Mouse (Mus musculus) G1E (cell line): ENCODE data around the gene Adam15. TPM values are rescaled to one million over a fixed set of nuclear protein-coding genes. Genes with fewer than 3 reads are reported as not detected.
A peak's percentile ranks its signal among the peaks of the same experiment; 100 is the strongest.

ENCODE experiments used
- ATAC-seq: 2 replicates; pipeline ENCODE4 v1.8.0; 2016; ENCODE audit warnings: mild to moderate bottlenecking; ENCODE audit not compliant: insufficient number of reproducible peaks, poor library complexity, low FRiP score, severe bottlenecking; ENCODE audit errors: extremely low read depth
- DNase-seq: peaks from one replicate; pipeline ENCODE4 v3.0.0; 2012; ENCODE audit warnings: low spot score
- H3K27me3 ChIP-seq: 2 replicates; pipeline ENCODE4 v1.6.1; 2012; ENCODE audit warnings: mild to moderate bottlenecking, low read length, inconsistent platforms; ENCODE audit not compliant: insufficient read depth
- H3K36me3 ChIP-seq: replicated peaks from 2 replicates; pipeline ENCODE3; 2012; ENCODE audit warnings: mild to moderate bottlenecking, inconsistent platforms
- H3K4me1 ChIP-seq: 2 replicates; pipeline ENCODE4 v1.6.1; 2012; ENCODE audit warnings: low read depth, low read length, inconsistent platforms, mixed read lengths; ENCODE audit not compliant: insufficient read depth
- H3K4me3 ChIP-seq: 2 replicates; pipeline ENCODE4 v1.5.1; 2012; ENCODE audit warnings: low read depth, mild to moderate bottlenecking, inconsistent platforms, low read length, moderate library complexity, mixed read lengths
- H3K9me3 ChIP-seq: replicated peaks from 2 replicates; pipeline ENCODE4 v1.6.1; 2012; ENCODE audit warnings: inconsistent platforms
- CTCF ChIP-seq: IDR thresholded peaks from 2 replicates; pipeline ENCODE4 v1.5.1; 2012; ENCODE audit warnings: low read depth, low read length, inconsistent platforms, mixed read lengths
- GATA1 ChIP-seq: IDR thresholded peaks from 2 replicates; pipeline ENCODE4 v1.6.1; 2012; ENCODE audit warnings: borderline replicate concordance, low read length, inconsistent platforms, mixed read lengths
- GATA2 ChIP-seq: IDR thresholded peaks from 2 replicates; pipeline ENCODE4 v1.6.1; 2012; ENCODE audit warnings: low read depth, low read length, inconsistent platforms, borderline replicate concordance
- POLR2AphosphoS5 ChIP-seq: IDR thresholded peaks from 2 replicates; pipeline ENCODE4 v1.6.1; 2012; ENCODE audit warnings: low read depth, low read length, inconsistent platforms; ENCODE audit not compliant: insufficient replicate concordance
- TAL1 ChIP-seq: conservative IDR thresholded peaks from 2 replicates; pipeline ENCODE4 v1.6.1; 2012; ENCODE audit warnings: low read depth, low read length, inconsistent platforms, mixed read lengths
- polyA plus RNA-seq: library from polyadenylated mRNA; stranded (reverse); fragments of >175 nt; gene quantifications from 2 replicates; pipeline ENCODE4 v1.2.3, GENCODE M21; 2012
- total RNA-seq, 2 experiments: library from RNA; stranded (forward) in 1 of 2; stranded (reverse) in 1 of 2; fragments of 200-1000 nt in 1 of 2; fragments of >200 nt in 1 of 2; fragmentation: Nextera tagmentation in 1 of 2; gene quantifications; 2 replicates each; pipeline ENCODE4 v1.2.3; 2014 to 2017

Adam15 gene
- total and polyA plus RNA-seq, 3 experiments = 0.05 to 1.4 TPM; not detected in 1

DNA sequence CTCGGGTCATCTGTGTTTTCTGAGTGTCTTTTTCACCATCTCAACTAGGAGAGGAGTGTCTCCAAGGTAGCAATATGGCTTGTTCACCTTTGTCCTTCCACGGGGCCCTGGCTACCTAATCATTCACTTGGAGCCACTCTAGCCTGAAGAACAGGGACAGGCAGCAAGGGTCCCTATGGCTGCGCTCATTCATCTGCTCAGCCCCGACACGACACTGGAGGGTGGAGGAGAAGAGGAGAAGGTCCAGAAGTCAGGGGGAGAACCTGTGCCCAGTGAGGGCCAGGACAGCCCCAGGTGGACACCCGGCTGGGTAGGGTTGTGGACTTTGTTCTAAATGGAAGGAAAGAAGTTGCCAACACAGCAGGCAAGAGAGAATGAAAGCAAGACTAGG, 5.7 kb upstream of the Adam15 start:
- Histone ChIP-seq H3K27me3 (peaks cover 69% of the 10 kb centered on the region), H3K9me3 (no peaks in the 10 kb centered on the region), H3K4me3 (no peak overlapping the region), H3K4me1 (peaks cover 14% of the 10 kb centered on the region), H3K36me3 (no peaks in the 10 kb centered on the region)
- DNase-seq = no peak
- no peak for ATAC-seq
- no peak for TF ChIP-seq GATA1
- TF ChIP-seq POLR2AphosphoS5 = no peak
- TF ChIP-seq TAL1 = no peak
- TF ChIP-seq CTCF = no peak
- no peak for TF ChIP-seq GATA2

DNA sequence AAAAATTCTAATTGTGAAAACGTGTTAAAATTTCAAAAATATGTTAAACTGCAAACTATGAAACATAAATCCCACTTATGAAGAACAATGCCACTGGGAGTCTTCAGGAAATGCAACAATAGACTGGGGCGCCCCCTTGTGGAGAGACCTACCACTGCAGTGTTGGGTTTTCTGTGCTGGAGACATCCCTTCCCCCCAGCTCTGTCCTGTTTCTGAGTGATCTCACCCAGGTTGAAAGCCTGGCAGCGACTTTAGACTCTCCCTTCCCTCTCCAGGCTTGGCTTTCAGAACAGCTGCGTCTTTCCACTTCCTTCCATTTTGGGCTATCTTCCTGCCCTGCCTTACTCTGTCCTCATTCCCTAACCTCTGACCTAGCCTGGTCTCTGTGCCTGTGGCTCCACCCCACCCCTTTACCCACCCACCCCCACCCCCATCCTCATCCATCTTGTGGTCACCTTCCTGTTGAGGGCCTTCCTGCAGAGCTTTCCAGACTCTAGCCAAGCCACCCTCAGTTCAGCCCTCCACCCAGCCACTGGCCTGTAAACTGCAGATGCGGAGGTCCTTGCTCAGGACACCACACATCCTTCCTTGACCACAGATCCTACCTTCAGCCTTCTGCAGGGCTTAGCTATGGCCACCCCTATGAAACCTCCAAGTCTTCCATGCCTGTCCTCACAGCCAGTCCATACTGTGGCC, 5.2 kb upstream of the Adam15 start:
- Histone ChIP-seq H3K4me3 (no peak overlapping the region), H3K36me3 (no peaks in the 10 kb centered on the region), H3K9me3 (no peaks in the 10 kb centered on the region), H3K27me3 (peaks cover 70% of the 10 kb centered on the region), H3K4me1 (peaks cover 17% of the 10 kb centered on the region)
- peak; percentile 57 for DNase-seq
- no peak for ATAC-seq
- TF ChIP-seq CTCF = peak; percentile 91
- no peak for TF ChIP-seq GATA2
- TF ChIP-seq GATA1 = no peak
- no peak for TF ChIP-seq POLR2AphosphoS5

DNA sequence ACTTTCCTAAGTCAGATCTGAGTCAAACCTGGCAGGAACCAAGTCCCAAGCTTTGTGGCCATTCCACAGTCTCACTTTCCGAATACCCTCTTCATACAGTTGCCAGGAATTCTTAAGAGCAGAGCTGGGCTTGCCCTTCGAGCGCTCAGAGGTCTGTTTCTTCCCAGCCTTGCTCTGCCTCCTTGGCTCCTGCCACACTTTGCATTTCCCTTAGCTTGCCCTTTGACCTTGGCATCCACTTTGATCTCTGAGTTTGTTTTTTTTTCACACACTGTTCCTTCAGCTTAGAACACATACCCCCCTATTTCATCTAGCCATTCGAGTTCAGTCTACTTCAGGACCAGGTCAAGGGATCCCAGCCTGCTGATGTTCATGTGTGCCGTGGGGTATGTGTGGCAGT, 1.5 kb upstream of the Adam15 start:
- Histone ChIP-seq H3K9me3 (no peaks in the 10 kb centered on the region), H3K4me1 (peaks cover 19% of the 10 kb centered on the region), H3K36me3 (no peaks in the 10 kb centered on the region), H3K27me3 (peaks cover 76% of the 10 kb centered on the region), H3K4me3 (no peak overlapping the region)
- ATAC-seq (no peak), DNase-seq (no peak)
- TF ChIP-seq GATA1 = no peak

DNA sequence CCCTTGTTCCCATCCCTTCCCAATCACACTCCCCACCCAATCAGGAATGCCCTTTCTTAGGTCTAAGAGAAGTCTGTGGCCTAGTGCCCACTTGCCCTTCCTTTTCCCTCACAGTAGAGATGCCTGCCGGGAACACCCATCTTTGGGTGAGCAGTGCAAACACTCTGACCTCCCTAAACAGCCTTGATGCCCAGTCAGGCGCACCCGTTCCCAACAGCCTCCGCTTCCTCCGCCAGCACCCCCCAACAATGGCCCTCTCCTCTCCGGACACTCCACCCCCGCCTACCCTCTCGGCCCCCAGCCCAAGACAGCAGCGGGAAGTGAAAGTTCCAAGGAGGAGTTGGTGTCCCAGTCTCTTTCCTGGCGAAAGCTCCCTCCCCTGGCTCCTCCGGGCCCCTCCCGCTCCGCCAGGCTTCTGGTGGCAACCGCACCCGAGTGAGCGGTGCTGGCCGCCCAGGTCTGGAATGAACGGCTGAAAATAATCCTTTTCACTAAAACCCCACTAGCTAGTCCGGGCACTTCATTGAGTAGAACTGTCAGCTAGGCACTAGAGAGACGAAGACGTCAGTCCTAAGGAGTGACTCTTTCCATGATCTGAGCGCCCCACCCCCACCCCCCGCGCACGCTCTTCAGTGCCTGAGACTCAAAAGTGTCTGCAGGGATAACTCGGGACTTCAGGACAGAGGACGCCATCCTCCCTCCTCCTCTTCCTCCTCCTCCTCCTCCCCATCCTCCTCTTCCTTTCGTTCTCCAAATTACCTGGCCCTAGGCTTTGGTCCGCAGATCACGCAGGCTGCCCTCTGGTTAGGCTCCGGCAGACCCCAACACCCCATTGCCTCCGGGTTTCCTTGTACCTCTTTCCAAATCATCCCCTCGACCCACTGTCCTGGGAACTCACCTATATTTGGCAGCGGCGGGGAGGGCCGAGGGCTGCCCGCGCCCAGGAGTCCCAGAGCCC, 606 bp downstream of the Adam15 start:
- Histone ChIP-seq H3K4me1 (peaks cover 15% of the 10 kb centered on the region), H3K9me3 (no peaks in the 10 kb centered on the region), H3K36me3 (no peaks in the 10 kb centered on the region), H3K27me3 (peaks cover 79% of the 10 kb centered on the region), H3K4me3 (peak overlapping the region; percentile 31; the same call in 1 of the 2 replicates)
- TF ChIP-seq GATA2 (no peak), TAL1 (no peak), GATA1 (no peak), CTCF (no peak), POLR2AphosphoS5 (no peak)
- DNase-seq (no peak), ATAC-seq (no peak)

DNA sequence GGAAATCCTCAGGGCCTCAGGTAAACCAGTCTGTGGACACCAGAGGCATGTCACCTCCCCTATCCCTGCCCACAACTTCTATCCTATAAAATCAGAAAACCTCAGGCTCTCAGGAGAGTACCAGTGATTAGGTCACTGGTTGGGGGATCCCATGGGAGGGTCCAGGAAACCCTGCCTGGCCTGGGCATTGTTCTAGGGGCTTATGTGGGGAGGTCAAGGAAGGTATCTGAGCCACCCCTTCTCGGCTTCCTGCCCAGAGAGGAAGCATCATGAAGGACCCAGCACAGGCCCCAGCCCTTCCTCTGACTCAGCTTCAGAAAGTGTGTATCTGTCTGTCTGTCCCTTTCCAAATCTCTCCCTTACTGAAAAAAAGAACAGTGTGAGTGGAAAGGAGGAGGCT, 1.9 kb downstream of the Adam15 start:
- Histone ChIP-seq H3K27me3 (peaks cover 80% of the 10 kb centered on the region), H3K9me3 (no peaks in the 10 kb centered on the region), H3K4me1 (peaks cover 13% of the 10 kb centered on the region), H3K36me3 (no peaks in the 10 kb centered on the region), H3K4me3 (no peak overlapping the region)
- ATAC-seq (no peak), DNase-seq (no peak)
- TF ChIP-seq GATA2 (no peak), CTCF (no peak), TAL1 (no peak), POLR2AphosphoS5 (no peak), GATA1 (no peak)

DNA sequence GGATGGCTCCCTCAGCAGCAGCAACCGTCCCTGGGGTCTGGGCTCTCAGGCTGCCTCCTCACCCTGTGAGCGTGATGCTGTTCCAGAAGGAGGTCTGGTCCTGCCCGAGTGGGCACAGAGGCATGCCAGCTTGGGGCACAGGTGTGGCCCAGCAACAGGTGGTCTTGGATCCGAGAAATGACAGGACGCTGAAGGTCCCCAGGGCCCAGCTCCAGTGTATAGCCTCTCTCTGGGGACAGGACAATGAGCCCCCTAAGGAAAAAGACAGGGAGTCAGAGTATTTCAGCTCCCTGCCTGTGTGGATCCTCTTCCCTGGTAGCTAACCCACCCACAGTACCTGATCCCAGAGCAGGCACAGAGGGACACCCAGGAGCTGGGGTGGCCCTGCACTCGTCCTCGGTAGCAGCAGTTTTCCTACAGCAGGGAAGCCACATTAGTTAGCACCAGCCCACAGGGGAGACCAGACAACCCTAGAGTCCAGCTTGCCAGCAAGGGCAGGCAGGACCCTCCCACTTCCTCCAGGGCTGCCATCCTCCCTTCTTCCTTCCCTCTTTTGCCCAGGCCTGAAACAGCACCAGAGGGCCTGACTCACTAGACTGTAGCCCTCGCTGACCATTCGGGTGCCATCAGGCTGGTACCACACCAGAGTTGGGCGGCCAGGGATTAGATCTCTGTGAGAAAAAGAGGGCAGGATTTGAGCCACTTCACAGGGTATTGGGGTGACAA, 2.8 kb downstream of the Adam15 start:
- no peaks in the 10 kb centered on the region for H3K36me3 ChIP-seq

More for the DNA sequence above, 2.8 kb downstream of the Adam15 start:
- DNase-seq (no peak), ATAC-seq (no peak)
- H3K4me3 ChIP-seq = no peak overlapping the region
- TF ChIP-seq TAL1 = no peak
- TF ChIP-seq POLR2AphosphoS5 = no peak
- TF ChIP-seq GATA1 = no peak
- no peak for TF ChIP-seq GATA2
- no peak for TF ChIP-seq CTCF
- H3K4me1 ChIP-seq = peaks cover 13% of the 10 kb centered on the region
- no peaks in the 10 kb centered on the region for H3K9me3 ChIP-seq
- peaks cover 77% of the 10 kb centered on the region for H3K27me3 ChIP-seq
